Mouse (Mus musculus) kidney, embryonic 15.5 days (tissue): ENCODE measurements at regions not wholly inside any gene's neighbourhood (a gene's known extent, or its start where the extent isn't known, plus 50 kb on each side); places are given as distances from the start of the nearest gene placed in this dataset.

Experiments
- ATAC-seq: fragments of 200-750 bp; cut with Nextera tagmentation; replicated peaks from 2 replicates; pipeline ENCODE4 v1.8.0; 2017; ENCODE audit warnings: moderate TSS enrichment; ENCODE audit not compliant: low FRiP score
- H3K27ac ChIP-seq: fragments of 300-500 bp; sonication (generic); 2 replicates; pipeline ENCODE4 v1.5.1; 2015; ENCODE audit warnings: mild to moderate bottlenecking, inconsistent platforms
- H3K27me3 ChIP-seq: fragments of 300-500 bp; sonication (generic); 2 replicates; pipeline ENCODE4 v1.6.1; 2015; ENCODE audit warnings: inconsistent platforms
- H3K36me3 ChIP-seq: fragments of 300-500 bp; sonication (generic); 2 replicates; pipeline ENCODE4 v1.6.1; 2015; ENCODE audit warnings: inconsistent platforms
- H3K4me1 ChIP-seq: fragments of 300-500 bp; sonication (generic); 2 replicates; pipeline ENCODE4 v1.6.1; 2015; ENCODE audit warnings: inconsistent platforms
- H3K4me2 ChIP-seq: fragments of 300-500 bp; sonication (generic); 2 replicates; pipeline ENCODE4 v1.6.1; 2015; ENCODE audit warnings: moderate library complexity, mild to moderate bottlenecking, inconsistent platforms
- H3K4me3 ChIP-seq: fragments of 300-500 bp; sonication (generic); replicated peaks from 2 replicates; pipeline ENCODE4 v1.5.1; 2015; ENCODE audit warnings: mild to moderate bottlenecking, inconsistent platforms
- H3K9ac ChIP-seq: fragments of 300-500 bp; sonication (generic); 2 replicates; pipeline ENCODE4 v1.6.1; 2015; ENCODE audit warnings: mild to moderate bottlenecking, inconsistent platforms
- H3K9me3 ChIP-seq: fragments of 300-500 bp; sonication (generic); replicated peaks from 2 replicates; pipeline ENCODE4 v1.6.1; 2016; ENCODE audit warnings: inconsistent platforms
- WGBS: fragments of 180-500 bp; shearing (Covaris S2); methylation state at CpG from one replicate; pipeline ENCODE4 v1.1.7; 2015; ENCODE audit warnings: mixed read lengths; 5-methylcytosine and 5-hydroxymethylcytosine counted together

DNA sequence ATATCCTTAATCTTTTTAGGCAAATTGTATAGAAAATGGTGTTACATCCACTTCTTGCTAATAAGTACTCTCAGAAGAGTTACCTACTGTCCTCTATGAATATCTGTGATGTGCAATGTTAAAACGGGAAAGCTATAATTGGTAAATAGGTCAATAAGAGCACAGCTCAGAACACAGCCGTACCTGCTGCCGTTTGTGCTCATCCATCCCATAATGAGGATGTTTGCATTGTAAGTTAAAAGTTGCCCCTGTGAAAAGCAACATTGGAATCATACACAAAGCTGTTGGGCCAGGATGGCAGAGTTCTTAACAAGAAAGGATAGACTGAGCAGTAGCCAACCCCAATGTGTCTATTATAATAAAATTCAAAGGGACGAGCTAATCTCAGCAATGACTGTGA lies 476.6 kb downstream of the Ptprc start:
- Histone ChIP-seq H3K4me2 (no peak overlapping the region), H3K27ac (no peak overlapping the region), H3K27me3 (no peaks in the 10 kb centered on the region), H3K4me3 (no peak overlapping the region), H3K9me3 (no peaks in the 10 kb centered on the region), H3K4me1 (0 out of 2 replicates have a peak, but pooled peaks cover 3% of the 10 kb centered on the region), H3K9ac (no peak overlapping the region), H3K36me3 (no peaks in the 10 kb centered on the region)
- ATAC-seq = no peak
- WGBS = 96% methylated on average over 4 of the region's 4 CpGs

DNA sequence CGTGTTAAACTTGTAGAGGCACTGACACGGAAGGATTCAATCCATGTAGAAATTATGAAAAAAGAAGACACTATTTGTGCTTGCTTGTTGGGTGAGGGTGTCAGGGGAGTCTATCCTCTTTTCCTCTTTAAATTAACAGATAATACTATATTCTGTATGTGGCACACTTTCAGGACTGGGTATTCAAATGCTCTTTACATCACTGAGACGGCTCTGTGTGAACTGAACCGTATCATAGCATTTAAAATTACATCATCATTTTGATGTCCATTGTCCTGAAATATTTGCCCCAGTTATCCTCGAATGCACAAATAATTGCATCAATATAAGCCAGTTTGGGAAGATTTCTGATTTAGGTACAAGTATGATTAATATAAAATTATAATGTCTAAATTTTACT lies 478.2 kb downstream of the Ptprc start:
- ATAC-seq = no peak
- Histone ChIP-seq H3K27me3 (no peaks in the 10 kb centered on the region), H3K9ac (no peak overlapping the region), H3K9me3 (no peaks in the 10 kb centered on the region), H3K4me1 (0 out of 2 replicates have a peak, but pooled peaks cover 3% of the 10 kb centered on the region), H3K4me3 (no peak overlapping the region), H3K36me3 (no peaks in the 10 kb centered on the region), H3K4me2 (no peak overlapping the region), H3K27ac (no peak overlapping the region)
- whole genome bisulfite sequencing = 81% methylated on average over 5 of the region's 5 CpGs

DNA sequence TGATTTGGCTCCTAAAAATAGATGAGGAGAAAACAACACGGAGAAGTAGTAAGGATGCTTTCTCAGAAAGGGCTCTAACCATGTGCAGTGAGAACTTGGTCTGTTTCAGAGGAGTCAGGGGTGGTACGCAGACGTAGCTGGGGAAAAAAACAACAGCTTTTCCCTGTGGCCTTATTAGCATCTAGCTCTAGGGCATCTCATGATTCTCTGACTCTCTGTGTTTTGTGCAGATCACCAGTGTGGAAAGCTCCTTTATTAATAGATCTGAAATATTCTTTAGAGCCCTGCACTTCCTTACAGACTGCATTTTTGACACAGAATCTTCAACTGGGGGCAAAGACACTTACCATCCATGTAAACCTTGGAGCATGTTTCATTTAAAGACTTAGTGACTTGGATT lies 478.7 kb downstream of the Ptprc start:
- Histone ChIP-seq H3K4me3 (no peak overlapping the region), H3K36me3 (no peaks in the 10 kb centered on the region), H3K9ac (no peak overlapping the region), H3K4me1 (0 out of 2 replicates have a peak, but pooled peaks cover 5% of the 10 kb centered on the region), H3K27ac (no peak overlapping the region), H3K9me3 (no peaks in the 10 kb centered on the region), H3K4me2 (no peak overlapping the region), H3K27me3 (no peaks in the 10 kb centered on the region)
- ATAC-seq = no peak
- WGBS = 47% methylated on average over 3 of the region's 3 CpGs

DNA sequence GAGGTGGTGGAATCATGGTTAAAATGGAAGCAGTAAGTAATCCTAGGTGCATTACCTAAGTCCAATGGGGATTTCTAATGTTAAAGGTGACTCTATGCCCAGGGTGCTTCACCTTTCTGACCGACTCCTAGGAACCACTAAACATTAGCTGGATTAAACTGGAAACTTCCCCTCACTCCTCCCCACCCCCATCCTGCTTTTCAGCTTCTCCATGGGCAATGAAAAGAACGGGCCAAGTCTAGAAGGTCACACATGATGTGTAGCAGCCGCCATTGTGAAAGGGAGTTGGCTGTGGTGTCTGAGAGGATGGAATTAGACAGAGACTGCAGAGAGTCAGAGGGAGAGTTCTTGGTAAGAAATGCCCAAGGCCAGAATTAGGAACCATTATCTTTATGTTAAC lies 479.8 kb downstream of the Ptprc start:
- H3K4me3 ChIP-seq = no peak overlapping the region
- no peaks in the 10 kb centered on the region for H3K9me3 ChIP-seq
- no peak overlapping the region for H3K4me2 ChIP-seq
- ATAC-seq = no peak
- H3K4me1 ChIP-seq = 0 out of 2 replicates have a peak, but pooled peaks cover 5% of the 10 kb centered on the region
- no peak overlapping the region for H3K9ac ChIP-seq
- H3K27me3 ChIP-seq = no peaks in the 10 kb centered on the region
- no peaks in the 10 kb centered on the region for H3K36me3 ChIP-seq
- 85% methylated on average over 3 of the region's 3 CpGs for WGBS
- H3K27ac ChIP-seq = no peak overlapping the region

DNA sequence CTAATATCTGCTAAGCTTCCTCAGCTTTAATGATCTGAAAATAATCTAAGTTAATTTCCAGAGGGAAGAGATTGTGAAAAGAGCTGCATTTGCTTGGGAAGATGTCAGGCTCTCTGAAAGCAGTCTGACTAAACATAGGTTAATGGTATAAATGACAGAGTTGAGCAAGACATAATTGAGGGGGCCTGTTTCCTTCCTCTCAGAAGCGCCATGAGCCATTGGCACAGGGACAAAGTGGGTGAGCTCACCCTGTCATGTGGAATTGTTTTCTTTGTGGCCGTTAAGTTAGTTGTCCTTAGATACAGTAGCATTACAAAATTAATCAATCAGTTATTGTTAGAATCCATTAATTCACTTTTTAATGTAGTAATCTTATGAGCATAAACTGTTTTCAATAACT lies 483.0 kb downstream of the Ptprc start:
- no peak overlapping the region for H3K27ac ChIP-seq
- H3K36me3 ChIP-seq = no peaks in the 10 kb centered on the region
- H3K4me2 ChIP-seq = no peak overlapping the region
- no peak overlapping the region for H3K4me3 ChIP-seq
- no peaks in the 10 kb centered on the region for H3K27me3 ChIP-seq
- H3K9ac ChIP-seq = no peak overlapping the region
- H3K4me1 ChIP-seq = 0 out of 2 replicates have a peak, but pooled peaks cover 5% of the 10 kb centered on the region
- 61% methylated on average over 2 of the region's 2 CpGs for WGBS
- H3K9me3 ChIP-seq = no peaks in the 10 kb centered on the region
- no peak for ATAC-seq

DNA sequence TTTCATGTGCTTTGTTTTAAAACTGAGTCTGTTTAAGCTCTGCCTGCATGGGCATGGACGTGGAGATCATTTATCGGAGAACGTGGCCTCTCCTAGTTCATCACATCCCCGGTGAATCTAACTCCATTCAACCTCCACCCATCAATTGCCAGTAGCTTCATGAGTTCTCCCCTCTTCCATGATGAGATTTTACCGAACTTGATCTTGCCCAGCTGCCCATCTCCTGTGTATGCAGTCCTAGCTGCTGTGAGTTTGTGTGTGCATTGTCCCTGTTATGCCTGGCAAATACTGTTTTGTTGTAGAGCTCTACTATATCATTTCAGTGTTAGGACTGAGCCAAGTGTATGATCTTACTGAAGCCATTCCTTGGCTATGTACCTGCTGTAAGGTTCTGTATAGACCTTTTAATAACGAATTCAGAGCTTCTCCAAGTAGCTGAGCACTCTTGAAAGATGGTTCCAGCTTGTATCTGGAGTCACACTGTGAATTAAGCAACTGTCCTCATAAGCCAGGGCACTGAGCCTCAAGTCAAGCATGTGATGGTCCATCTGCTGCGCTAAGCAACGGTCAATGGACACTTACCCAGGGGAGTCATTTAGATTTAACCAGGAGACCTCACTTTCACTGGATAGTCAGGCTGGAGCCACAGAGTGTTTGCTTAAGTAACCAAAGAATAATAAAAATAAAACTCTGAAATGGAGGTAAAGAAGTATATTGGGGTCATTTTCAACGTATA lies 484.5 kb downstream of the Ptprc start:
- Histone ChIP-seq H3K27ac (no peak overlapping the region), H3K9ac (no peak overlapping the region), H3K4me1 (0 out of 2 replicates have a peak, but pooled peaks cover 2% of the 10 kb centered on the region), H3K4me2 (no peak overlapping the region), H3K4me3 (no peak overlapping the region), H3K27me3 (no peaks in the 10 kb centered on the region), H3K36me3 (no peaks in the 10 kb centered on the region), H3K9me3 (no peaks in the 10 kb centered on the region)
- no peak for ATAC-seq
- 76% methylated on average over 9 of the region's 9 CpGs for WGBS

DNA sequence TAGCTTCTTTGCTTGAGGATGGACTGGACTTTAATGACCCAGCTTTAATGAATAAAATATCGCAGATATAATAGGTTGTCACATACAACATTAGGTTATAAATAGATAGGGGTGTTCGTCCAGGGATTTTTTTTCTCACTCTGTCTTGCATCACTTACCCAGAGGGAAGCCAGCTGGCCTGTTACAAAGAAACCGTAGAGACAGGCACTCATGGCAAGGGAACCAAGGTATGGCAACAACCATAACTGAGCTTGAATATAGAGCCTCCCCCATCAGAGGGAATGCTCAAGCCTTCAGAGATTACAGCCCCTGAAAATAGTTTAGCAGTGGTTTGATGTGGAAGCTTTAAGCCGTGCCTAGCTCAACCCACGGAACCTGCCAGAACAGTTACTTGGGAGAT lies 504.9 kb downstream of the Ptprc start:
- ATAC-seq = no peak
- H3K27me3 ChIP-seq = no peaks in the 10 kb centered on the region
- H3K4me1 ChIP-seq = 0 out of 2 replicates have a peak, but pooled peaks cover 2% of the 10 kb centered on the region
- H3K9ac ChIP-seq = no peak overlapping the region
- H3K36me3 ChIP-seq = no peaks in the 10 kb centered on the region
- WGBS = 71% methylated on average over 5 of the region's 5 CpGs
- no peak overlapping the region for H3K4me3 ChIP-seq
- H3K9me3 ChIP-seq = no peaks in the 10 kb centered on the region
- no peak overlapping the region for H3K27ac ChIP-seq
- no peak overlapping the region for H3K4me2 ChIP-seq

DNA sequence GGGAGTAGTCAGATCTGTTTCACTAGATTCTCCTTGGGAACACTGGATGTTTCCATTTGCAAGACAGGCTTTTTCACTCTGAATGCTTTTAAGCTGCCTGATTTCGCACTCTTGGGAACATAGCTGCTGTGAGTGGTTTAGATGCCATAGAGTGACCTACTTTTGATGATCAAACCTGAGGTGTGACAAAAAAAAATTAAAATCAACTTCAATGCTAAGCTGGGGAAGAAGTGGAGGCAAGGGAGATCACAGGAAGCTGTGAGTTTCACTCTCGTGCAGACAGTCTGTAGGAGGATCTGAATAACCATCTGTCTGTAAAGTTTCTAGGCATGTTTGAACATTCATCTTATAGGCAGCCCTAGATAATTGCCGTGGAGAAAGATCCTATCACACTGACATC lies 505.7 kb downstream of the Ptprc start:
- H3K9ac ChIP-seq = no peak overlapping the region
- H3K27ac ChIP-seq = no peak overlapping the region
- no peaks in the 10 kb centered on the region for H3K9me3 ChIP-seq
- no peak overlapping the region for H3K4me2 ChIP-seq
- no peaks in the 10 kb centered on the region for H3K27me3 ChIP-seq
- H3K4me3 ChIP-seq = no peak overlapping the region
- no peak for ATAC-seq
- WGBS = 62% methylated on average over 3 of the region's 3 CpGs
- no peaks in the 10 kb centered on the region for H3K36me3 ChIP-seq
- H3K4me1 ChIP-seq = 0 out of 2 replicates have a peak, but pooled peaks cover 2% of the 10 kb centered on the region

DNA sequence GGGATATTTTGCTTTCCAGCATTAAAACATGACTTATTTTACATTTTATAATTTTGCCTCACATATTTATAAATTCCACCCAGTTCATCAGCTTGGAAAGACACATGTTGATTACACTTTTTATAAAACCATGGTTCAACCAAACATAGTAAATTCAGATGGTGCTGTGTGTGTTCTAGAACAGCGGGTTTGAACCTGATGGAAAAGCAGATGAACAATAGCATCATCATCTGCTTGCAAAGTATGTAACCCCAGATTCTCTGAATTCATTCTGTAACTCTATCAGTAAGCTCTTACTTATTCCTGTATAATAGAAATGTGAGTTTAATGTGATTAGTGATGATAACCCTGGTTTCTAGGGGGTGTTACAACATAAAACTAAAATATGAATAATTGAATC lies 517.4 kb downstream of the Ptprc start:
- peaks cover 4% of the 10 kb centered on the region; the same call in 1 of the 2 replicates for H3K4me1 ChIP-seq
- no peak for ATAC-seq
- H3K4me3 ChIP-seq = no peak overlapping the region
- no peak overlapping the region for H3K27ac ChIP-seq
- no peaks in the 10 kb centered on the region for H3K27me3 ChIP-seq
- WGBS = 87% methylated on average over 1 of the region's 1 CpGs
- H3K9me3 ChIP-seq = no peaks in the 10 kb centered on the region
- H3K9ac ChIP-seq = no peak overlapping the region
- no peak overlapping the region for H3K4me2 ChIP-seq
- H3K36me3 ChIP-seq = no peaks in the 10 kb centered on the region

DNA sequence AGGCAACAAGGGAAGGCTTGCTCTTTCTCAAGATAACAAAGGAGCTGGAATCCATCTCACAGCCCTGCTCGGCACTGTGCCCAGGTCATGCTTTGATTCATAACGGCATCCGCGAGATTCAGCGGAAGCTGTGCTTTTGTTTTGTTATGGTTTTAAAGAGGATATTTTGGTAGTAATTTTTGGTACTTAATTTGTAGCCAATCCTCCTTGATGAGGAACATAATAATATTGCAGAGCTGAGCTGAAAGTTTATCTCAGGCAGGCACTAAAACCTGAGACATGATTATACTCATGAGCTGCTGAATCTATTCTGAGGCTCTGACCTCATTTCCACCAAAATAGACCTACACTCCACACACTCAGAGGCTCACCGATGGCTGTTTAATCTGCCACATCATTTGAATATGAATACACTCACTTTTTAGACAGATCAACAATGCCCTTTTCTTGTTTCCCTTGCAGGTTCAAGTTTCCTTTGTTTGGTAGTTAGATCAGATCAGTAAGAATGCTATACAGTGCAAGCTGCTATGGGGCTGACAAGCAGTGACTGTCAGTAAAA lies 518.5 kb downstream of the Ptprc start:
- H3K4me1 ChIP-seq = peaks cover 4% of the 10 kb centered on the region; the same call in 1 of the 2 replicates
- H3K4me2 ChIP-seq = no peak overlapping the region
- no peak overlapping the region for H3K4me3 ChIP-seq
- no peaks in the 10 kb centered on the region for H3K9me3 ChIP-seq
- no peaks in the 10 kb centered on the region for H3K36me3 ChIP-seq
- no peak; the same call in 1 of the 2 replicates for ATAC-seq
- H3K27ac ChIP-seq = peak overlapping the region; percentile 48
- 49% methylated on average over 6 of the region's 6 CpGs for WGBS
- H3K9ac ChIP-seq = no peak overlapping the region
- H3K27me3 ChIP-seq = no peaks in the 10 kb centered on the region

DNA sequence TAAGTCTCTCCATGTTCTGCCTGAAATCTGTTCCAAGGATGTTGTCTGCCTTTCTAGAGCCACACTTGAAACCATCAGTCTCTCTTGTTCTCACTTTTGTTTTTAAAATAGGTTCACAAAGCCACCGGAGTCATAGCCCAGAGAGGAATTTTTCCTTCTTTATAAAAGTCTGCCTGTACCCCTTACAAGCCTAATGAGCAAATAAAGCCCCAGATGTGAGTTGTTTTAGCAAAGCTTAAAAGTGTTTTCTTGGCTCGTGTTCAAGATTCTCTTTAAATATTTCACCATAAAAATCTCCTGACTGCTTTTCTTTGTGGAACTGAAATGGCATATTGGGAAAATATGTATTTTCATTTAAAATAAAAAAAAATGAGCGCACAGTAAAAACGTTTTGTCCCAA lies 521.3 kb downstream of the Ptprc start:
- H3K27me3 ChIP-seq = no peaks in the 10 kb centered on the region
- no peak for ATAC-seq
- H3K4me1 ChIP-seq = peaks cover 11% of the 10 kb centered on the region
- no peaks in the 10 kb centered on the region for H3K36me3 ChIP-seq
- WGBS = 45% methylated on average over 4 of the region's 4 CpGs
- no peak overlapping the region for H3K4me2 ChIP-seq
- no peak overlapping the region for H3K9ac ChIP-seq
- peak overlapping the region; percentile 42; the same call in 1 of the 2 replicates for H3K27ac ChIP-seq
- no peak overlapping the region for H3K4me3 ChIP-seq
- H3K9me3 ChIP-seq = no peaks in the 10 kb centered on the region

DNA sequence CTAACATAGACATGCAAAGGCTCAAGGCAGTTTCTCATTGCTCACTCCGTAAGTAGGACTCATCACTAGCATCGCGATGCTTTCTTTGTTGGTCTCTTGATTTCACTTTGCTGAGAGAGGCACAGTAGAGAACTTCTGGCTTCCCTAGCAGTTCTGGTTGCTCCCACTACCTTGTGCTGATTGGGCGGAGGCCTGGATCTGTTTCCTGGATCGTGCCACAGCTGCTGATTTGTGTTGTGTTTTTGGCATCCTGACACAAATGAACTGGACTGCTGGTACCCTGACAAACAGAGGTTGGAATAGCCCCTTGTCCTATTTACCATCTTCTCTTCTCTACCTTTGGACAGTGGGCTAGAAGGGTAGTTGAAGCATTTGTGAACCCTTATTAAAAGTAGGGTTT lies 522.0 kb downstream of the Ptprc start:
- 0 out of 2 replicates have a peak overlapping the region, but pooled peaks have one; percentile 23 for H3K27ac ChIP-seq
- H3K9ac ChIP-seq = no peak overlapping the region
- H3K4me2 ChIP-seq = no peak overlapping the region
- H3K9me3 ChIP-seq = no peaks in the 10 kb centered on the region
- no peak for ATAC-seq
- H3K36me3 ChIP-seq = no peaks in the 10 kb centered on the region
- H3K27me3 ChIP-seq = no peaks in the 10 kb centered on the region
- WGBS = 73% methylated on average over 5 of the region's 5 CpGs
- H3K4me1 ChIP-seq = peaks cover 11% of the 10 kb centered on the region
- no peak overlapping the region for H3K4me3 ChIP-seq
